Mouse (Mus musculus): ENCODE data around the gene Aida. TPM values are rescaled to one million over a fixed set of nuclear protein-coding genes. Genes with fewer than 3 reads are reported as not detected.

Gene Aida
- polyA plus RNA-seq (2015; fragmentation: Nextera tagmentation; extraction: Ambion mirVana) = 62.9 and 65.3 TPM in 2 replicates

DNA sequence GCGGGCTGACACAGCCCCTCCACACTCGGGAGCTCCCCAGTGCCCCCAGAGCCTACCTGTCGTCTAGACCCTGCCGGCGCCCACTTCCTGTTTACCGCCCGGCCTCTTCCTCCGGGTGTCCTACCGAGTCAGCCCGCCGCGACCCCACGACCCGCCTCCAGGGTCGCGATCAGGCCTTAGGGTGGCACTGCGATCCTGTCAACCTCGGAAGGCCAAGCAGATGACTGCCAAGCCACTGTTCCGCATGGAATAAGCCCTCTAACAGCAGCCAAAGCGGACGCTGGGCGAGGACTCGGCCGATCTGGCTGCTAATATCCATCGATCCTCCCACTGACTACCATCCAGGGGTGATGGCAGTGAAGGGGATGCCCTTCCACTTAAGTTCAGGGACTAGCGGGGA, at the start of gene Aida:
TSS of gene Aida (plus strand) at position 126 of the 400 bp plus-strand sequence.
- peak within 1 kb of the TSS; percentile 71 for H3K9ac ChIP-seq
- WGBS = 0% methylated on average over 26 of the region's 26 CpGs
- no peak for ATAC-seq (ENCODE audit: insufficient number of reproducible peaks, insufficient read depth, low FRiP score, low TSS enrichment, low read depth)

DNA sequence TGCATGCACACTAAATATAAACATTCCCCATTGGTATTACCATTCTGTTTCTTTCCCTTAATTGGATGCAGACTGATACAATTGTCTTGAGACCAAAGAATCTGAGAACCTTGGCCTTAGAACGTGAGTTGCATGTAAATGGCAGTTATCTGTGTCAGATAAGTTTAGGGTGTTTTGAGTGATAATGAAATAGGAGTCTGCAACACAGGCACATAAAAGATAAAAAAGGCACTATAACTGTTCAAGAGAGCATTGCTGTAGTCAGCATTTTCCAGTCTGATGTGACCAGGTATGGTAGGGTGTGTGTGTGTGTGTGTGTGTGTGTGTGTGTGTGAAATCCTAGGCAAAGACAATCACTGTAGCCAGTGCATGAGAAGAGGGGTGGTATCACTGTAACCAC, 48.2 kb upstream of the Aida start:
- ATAC-seq (ENCODE audit: insufficient number of reproducible peaks, insufficient read depth, low FRiP score, low TSS enrichment, low read depth) = no peak
- H3K27me3 ChIP-seq = no peaks in the 10 kb centered on the region
- H3K4me2 ChIP-seq = no peak overlapping the region
- no peak overlapping the region for H3K9ac ChIP-seq
- WGBS = 18% methylated on average over 1 of the region's 1 CpGs
- no peaks in the 10 kb centered on the region for H3K9me3 ChIP-seq
- H3K36me3 ChIP-seq = no peaks in the 10 kb centered on the region
- H3K4me3 ChIP-seq = no peak overlapping the region
- H3K4me1 ChIP-seq = peaks cover 15% of the 10 kb centered on the region
- no peak overlapping the region for H3K27ac ChIP-seq

More for the DNA sequence above, at the start of gene Aida:
- peak within 1 kb of the TSS; percentile 52 for H3K4me3 ChIP-seq
- H3K4me1 ChIP-seq = no peaks in the 10 kb centered on the region
- H3K27ac ChIP-seq = peak within 1 kb of the TSS; percentile 60
- H3K36me3 ChIP-seq = peaks cover 9% of the 10 kb centered on the region
- no peaks in the 10 kb centered on the region for H3K9me3 ChIP-seq
- peak within 1 kb of the TSS; percentile 60 for H3K4me2 ChIP-seq
- H3K27me3 ChIP-seq = no peaks in the 10 kb centered on the region

DNA sequence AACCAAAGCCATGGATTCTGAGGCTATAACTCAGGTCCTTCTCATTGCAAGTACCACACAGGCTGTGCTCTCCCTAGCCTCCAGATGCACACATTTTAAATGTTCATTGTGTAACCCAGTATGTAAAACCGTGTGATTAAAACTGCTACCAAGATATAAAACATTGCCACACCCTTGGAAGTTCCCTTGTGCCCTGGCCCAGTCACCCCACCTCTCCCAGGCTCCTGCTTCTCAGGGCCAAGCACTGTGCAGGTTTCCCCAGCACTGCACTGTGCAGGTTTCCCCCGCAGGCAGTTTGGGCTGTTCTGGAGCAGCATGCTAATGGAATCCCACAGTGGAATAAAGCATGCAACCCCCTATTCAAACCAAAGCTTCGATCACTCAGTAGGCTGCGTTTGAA, 45.8 kb upstream of the Aida start:
- Histone ChIP-seq H3K9me3 (no peaks in the 10 kb centered on the region), H3K9ac (no peak overlapping the region), H3K27ac (no peak overlapping the region), H3K4me1 (peaks cover 15% of the 10 kb centered on the region), H3K36me3 (no peaks in the 10 kb centered on the region), H3K27me3 (no peaks in the 10 kb centered on the region), H3K4me2 (no peak overlapping the region), H3K4me3 (no peak overlapping the region)
- no peak for ATAC-seq (ENCODE audit: insufficient number of reproducible peaks, insufficient read depth, low FRiP score, low TSS enrichment, low read depth)
- WGBS = 54% methylated on average over 4 of the region's 4 CpGs

DNA sequence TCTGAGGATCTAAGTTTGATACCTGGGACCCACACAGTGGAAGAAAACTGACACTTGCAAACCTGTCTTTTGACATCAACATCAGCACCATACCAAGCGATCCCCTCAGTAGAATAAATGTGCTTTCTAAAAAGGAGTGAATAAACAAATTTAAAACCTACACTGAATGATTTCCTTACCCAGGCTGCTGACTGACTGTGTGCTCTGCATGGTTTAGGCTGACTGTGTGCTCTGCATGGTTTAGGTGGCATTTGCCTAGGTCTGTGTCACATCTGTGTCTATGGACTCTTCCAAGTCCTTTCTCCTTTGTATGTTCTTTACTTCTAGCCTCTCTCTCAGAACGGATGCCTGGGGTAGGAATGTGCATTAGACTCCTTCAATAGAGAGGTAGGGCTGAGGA, 44.6 kb upstream of the Aida start:
- no peaks in the 10 kb centered on the region for H3K9me3 ChIP-seq
- H3K27ac ChIP-seq = no peak overlapping the region
- H3K4me2 ChIP-seq = no peak overlapping the region
- no peaks in the 10 kb centered on the region for H3K36me3 ChIP-seq
- peaks cover 15% of the 10 kb centered on the region for H3K4me1 ChIP-seq
- ATAC-seq (ENCODE audit: insufficient number of reproducible peaks, insufficient read depth, low FRiP score, low TSS enrichment, low read depth) = no peak
- no peaks in the 10 kb centered on the region for H3K27me3 ChIP-seq
- 72% methylated on average over 2 of the region's 2 CpGs for WGBS
- H3K9ac ChIP-seq = no peak overlapping the region
- no peak overlapping the region for H3K4me3 ChIP-seq

DNA sequence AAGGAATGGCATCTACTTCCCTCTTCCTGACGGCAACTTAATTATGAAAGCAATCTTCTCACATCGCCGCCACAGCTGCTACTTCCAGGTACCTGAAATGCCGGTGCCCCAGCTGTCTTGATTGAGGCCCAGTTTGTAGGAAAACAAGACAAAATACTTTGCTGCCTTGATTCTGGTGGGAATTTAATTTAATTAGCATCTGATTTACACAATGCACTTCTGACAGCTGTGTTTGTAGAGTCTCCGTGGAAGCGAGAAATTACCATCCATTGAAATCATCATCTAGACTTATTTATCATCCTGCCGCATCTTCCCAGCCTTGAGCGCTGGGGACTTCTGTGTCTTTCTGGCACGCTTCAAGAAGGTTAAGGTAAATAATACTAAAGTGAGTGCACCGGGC, 43.8 kb upstream of the Aida start:
- H3K9ac ChIP-seq = no peak overlapping the region
- no peaks in the 10 kb centered on the region for H3K9me3 ChIP-seq
- H3K27me3 ChIP-seq = no peaks in the 10 kb centered on the region
- H3K4me2 ChIP-seq = no peak overlapping the region
- H3K4me1 ChIP-seq = peaks cover 15% of the 10 kb centered on the region
- no peak for ATAC-seq (ENCODE audit: insufficient number of reproducible peaks, insufficient read depth, low FRiP score, low TSS enrichment, low read depth)
- H3K4me3 ChIP-seq = no peak overlapping the region
- no peak overlapping the region for H3K27ac ChIP-seq
- WGBS = 39% methylated on average over 10 of the region's 10 CpGs
- H3K36me3 ChIP-seq = no peaks in the 10 kb centered on the region

DNA sequence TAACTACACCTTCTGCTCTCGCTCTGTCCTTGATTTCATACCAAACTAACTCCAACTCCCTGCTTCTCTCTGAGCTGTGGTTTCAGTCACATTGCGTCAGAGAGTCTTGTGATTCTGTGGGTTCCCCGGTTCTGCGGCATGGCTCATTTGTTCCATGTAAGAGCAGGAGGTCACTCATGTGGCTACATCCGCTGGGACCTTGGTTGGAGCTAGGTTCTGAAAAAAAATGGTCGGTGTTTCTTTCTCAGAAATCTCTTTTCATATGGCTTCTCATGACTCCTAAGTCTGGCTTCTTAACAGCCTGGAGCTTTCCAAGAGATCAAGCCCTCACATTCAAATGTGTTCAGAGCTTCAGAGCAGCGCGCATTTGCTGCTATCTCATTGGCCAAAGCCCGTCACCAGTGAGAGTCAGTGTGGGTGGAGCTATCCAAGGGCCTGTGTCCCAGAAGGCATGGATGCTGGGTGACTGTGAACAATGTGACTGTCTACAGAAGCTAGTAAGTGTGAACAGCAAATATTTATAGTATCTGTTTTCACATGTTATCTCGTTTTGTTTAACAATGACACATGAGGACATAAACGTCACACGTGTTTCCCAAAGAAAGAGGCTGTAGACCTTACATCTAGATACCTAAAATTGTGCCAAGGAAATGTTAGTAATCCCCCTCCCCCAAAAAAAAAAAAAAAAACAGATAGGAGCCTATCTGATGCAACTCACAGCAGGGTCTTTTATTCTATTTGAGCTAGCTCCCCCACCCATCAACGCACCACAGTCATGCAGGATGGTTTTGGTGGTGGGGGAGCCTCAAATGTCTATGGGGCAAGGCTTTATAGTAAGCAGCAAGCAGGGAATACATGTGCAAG, 32.0 kb upstream of the Aida start:
- no peaks in the 10 kb centered on the region for H3K36me3 ChIP-seq
- H3K9ac ChIP-seq = no peak overlapping the region
- H3K27me3 ChIP-seq = no peaks in the 10 kb centered on the region
- no peak overlapping the region for H3K4me3 ChIP-seq
- H3K4me2 ChIP-seq = no peak overlapping the region
- no peaks in the 10 kb centered on the region for H3K4me1 ChIP-seq
- no peaks in the 10 kb centered on the region for H3K9me3 ChIP-seq
- ATAC-seq (ENCODE audit: insufficient number of reproducible peaks, insufficient read depth, low FRiP score, low TSS enrichment, low read depth) = no peak
- WGBS = 78% methylated on average over 13 of the region's 13 CpGs
- no peak overlapping the region for H3K27ac ChIP-seq

DNA sequence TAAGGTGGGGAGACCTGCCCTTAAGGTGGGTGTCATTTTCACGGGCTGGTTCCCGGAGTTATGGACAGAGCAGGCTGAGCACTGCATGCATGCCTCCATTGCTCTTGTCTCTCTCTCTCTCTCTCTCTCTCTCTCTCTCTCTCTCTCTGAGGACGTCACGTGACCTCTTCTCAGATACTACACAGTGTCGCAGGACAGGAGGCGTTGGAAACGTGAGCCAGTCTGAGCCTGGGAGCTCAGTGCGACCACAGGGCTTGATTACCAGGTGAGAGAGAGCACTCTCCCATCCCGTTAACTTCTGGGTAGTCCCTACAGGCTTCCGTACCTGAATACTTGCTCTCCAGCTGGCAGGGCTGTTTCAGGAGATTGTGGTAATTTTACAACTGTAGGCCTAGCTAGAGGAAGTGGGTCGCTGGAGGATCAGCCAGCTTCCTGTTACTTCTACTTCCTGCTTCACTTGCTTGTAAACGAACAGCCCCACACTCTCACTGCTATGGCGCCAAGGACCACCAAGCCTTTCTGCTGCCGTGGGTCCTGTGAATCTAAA, 30.4 kb upstream of the Aida start:
- Histone ChIP-seq H3K27me3 (no peaks in the 10 kb centered on the region), H3K4me1 (no peaks in the 10 kb centered on the region), H3K4me3 (no peak overlapping the region), H3K4me2 (no peak overlapping the region), H3K9me3 (no peaks in the 10 kb centered on the region), H3K36me3 (no peaks in the 10 kb centered on the region), H3K9ac (no peak overlapping the region), H3K27ac (no peak overlapping the region)
- 61% methylated on average over 14 of the region's 14 CpGs for WGBS
- ATAC-seq (ENCODE audit: insufficient number of reproducible peaks, insufficient read depth, low FRiP score, low TSS enrichment, low read depth) = no peak

DNA sequence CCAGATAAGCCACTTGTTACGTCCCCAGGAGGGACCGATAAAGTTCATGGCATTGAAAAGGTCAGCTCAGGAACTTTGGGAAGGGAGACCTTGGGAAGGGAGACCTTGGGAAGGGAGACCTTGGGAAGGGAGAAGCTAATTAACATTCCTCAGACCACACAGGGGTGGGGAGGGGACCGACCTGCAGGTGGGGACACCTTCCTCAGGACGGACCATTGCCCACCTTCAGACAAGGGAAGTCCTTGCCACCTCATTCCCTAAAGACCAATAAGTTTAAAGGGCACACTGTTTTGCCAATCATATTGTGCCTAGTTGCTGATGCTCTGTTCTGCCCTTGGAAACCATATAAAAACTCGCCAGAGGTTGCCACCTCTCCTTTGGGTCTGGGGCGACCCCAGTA, 28.7 kb upstream of the Aida start:
- no peaks in the 10 kb centered on the region for H3K27me3 ChIP-seq
- H3K4me2 ChIP-seq = no peak overlapping the region
- no peak overlapping the region for H3K9ac ChIP-seq
- H3K36me3 ChIP-seq = no peaks in the 10 kb centered on the region
- no peak overlapping the region for H3K4me3 ChIP-seq
- H3K27ac ChIP-seq = no peak overlapping the region
- no peaks in the 10 kb centered on the region for H3K4me1 ChIP-seq
- H3K9me3 ChIP-seq = no peaks in the 10 kb centered on the region
- WGBS = 72% methylated on average over 6 of the region's 6 CpGs
- no peak for ATAC-seq (ENCODE audit: insufficient number of reproducible peaks, insufficient read depth, low FRiP score, low TSS enrichment, low read depth)

DNA sequence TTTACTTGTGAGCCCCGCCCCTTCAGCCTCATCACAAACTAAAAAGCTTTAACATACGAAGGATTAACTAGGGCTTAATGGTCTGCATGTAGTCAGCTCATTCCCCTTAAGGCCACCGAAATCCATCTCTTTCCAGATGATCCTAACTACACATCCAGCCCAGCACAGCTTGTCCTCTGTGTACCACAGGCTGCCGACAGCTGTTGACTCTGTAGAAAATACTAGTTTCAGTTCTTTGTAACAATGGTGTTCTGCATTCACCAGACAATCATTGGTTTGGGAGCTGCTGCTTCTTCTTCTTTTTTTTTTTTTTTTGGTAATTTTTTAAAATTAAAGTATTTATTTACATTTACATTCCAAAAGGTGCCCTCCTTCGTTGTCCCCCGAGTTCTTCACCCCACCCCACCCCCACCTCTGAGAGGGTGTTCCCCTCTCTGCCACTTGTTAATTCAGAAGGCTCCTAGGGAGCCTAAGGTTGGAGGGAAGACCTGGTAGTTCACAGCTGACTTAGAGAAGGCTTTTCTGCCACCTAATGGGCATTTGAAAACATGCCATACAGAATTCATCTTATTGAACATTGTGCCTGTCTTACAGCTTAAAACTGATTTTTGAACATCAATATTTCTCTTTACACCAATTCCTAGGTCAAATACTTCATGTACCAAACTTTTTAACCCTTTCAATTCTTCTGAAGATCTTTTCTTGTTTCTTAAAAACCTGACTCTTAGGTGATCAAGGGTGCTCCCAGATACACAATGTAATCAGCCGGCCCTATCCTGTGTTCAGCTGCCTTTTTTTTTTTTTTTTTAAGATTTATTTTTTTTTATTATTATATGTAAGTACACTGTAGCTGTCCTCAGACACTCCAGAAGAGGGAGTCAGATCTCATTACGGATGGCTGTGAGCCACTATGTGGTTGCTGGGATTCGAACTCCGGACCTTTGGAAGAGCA, 23.2 kb upstream of the Aida start:
- ATAC-seq (ENCODE audit: insufficient number of reproducible peaks, insufficient read depth, low FRiP score, low TSS enrichment, low read depth) = 0 out of 2 replicates have a peak, but pooled peaks have one; percentile 37
- Histone ChIP-seq H3K9ac (no peak overlapping the region), H3K9me3 (no peaks in the 10 kb centered on the region), H3K27me3 (no peaks in the 10 kb centered on the region), H3K36me3 (peaks cover 8% of the 10 kb centered on the region; the same call in 1 of the 2 replicates), H3K4me2 (no peak overlapping the region), H3K4me1 (no peaks in the 10 kb centered on the region), H3K27ac (no peak overlapping the region), H3K4me3 (no peak overlapping the region)
- 60% methylated on average over 10 of the region's 10 CpGs for WGBS

DNA sequence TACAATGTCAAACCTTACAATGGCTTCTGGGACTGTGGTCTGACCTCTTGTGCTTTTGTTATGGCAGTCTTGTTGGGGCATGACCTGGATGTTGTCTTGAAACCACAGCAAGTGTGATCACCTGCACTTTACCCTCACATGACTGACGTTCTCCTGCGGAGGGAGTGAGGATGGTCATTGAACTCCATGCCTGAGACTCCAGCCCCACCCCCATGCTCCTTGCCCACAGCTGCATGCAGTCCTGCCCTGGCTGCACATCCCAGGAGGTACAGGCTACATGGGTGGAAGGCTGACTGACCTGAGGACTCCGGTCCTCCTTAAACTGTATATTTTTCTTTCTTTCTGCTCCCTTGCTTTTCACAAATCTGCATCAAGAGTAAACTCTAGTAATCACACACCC, 22.0 kb upstream of the Aida start:
- Histone ChIP-seq H3K4me1 (no peaks in the 10 kb centered on the region), H3K4me3 (no peak overlapping the region), H3K9me3 (no peaks in the 10 kb centered on the region), H3K4me2 (no peak overlapping the region), H3K36me3 (peaks cover 20% of the 10 kb centered on the region), H3K27me3 (no peaks in the 10 kb centered on the region), H3K27ac (no peak overlapping the region), H3K9ac (no peak overlapping the region)
- no peak for ATAC-seq (ENCODE audit: insufficient number of reproducible peaks, insufficient read depth, low FRiP score, low TSS enrichment, low read depth)
- 53% methylated on average over 3 of the region's 3 CpGs for WGBS

DNA sequence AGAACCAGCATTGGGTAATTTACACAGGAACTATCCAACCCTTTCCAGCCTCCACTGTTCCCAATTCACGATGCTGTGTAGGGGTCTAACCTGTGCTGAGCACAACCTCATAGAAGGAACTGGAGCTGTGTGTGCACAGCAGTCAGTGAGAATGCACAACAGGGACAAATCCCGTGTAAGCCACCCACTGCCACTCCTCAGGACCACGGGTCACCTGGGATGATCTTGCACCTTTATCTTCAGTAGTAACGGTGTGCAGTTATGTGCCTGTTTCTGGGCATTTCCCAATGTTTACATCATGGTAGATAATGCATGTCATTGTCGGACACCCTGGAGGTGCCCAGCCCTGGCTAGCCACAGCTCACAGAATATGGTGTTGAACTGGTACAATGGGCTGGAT, 20.6 kb upstream of the Aida start:
- 84% methylated on average over 5 of the region's 5 CpGs for WGBS

More for the DNA sequence above, 20.6 kb upstream of the Aida start:
- Histone ChIP-seq H3K27ac (no peak overlapping the region), H3K4me2 (no peak overlapping the region), H3K36me3 (peaks cover 33% of the 10 kb centered on the region), H3K4me3 (no peak overlapping the region), H3K9me3 (no peaks in the 10 kb centered on the region), H3K27me3 (no peaks in the 10 kb centered on the region), H3K4me1 (no peaks in the 10 kb centered on the region), H3K9ac (no peak overlapping the region)
- no peak for ATAC-seq (ENCODE audit: insufficient number of reproducible peaks, insufficient read depth, low FRiP score, low TSS enrichment, low read depth)

Data from embryonic facial prominence, embryonic 13.5 days (tissue).